Mouse (Mus musculus) heart, adult 2 months (tissue): ENCODE measurements at regions not wholly inside any gene's neighbourhood (a gene's known extent, or its start where the extent isn't known, plus 50 kb on each side); places are given as distances from the start of the nearest gene placed in this dataset.

ENCODE experiments used
- CTCF ChIP-seq: fragments of 200-600 bp; IDR thresholded peaks from 2 replicates; pipeline ENCODE4 v1.8.1; 2022; ENCODE audit warnings: antibody characterized with exemption, mild to moderate bottlenecking, moderate library complexity
- EP300 ChIP-seq: fragments of 200-500 bp; IDR thresholded peaks from 2 replicates; pipeline ENCODE4 v1.6.1; 2011; ENCODE audit warnings: low read depth, low read length, control low read depth; ENCODE audit not compliant: insufficient read depth
- POLR2A ChIP-seq: fragments of 200-500 bp; IDR thresholded peaks from 2 replicates; pipeline ENCODE4 v1.6.1; 2011; ENCODE audit warnings: mild to moderate bottlenecking, low read depth, low read length, control low read depth; ENCODE audit not compliant: insufficient read depth

GRCm38 (mm10) chr10:19138258-19138657, 122.8 kb upstream of the Tnfaip3 start:
- TF ChIP-seq CTCF (no peak), POLR2A (no peak), EP300 (no peak)
